Mouse (Mus musculus) stomach, embryonic 16.5 days (tissue): ENCODE results near the gene Ap2a2. TPM values are rescaled to one million over a fixed set of nuclear protein-coding genes. Genes with fewer than 3 reads are reported as not detected.

Experiments used
- ATAC-seq: fragments of 200-750 bp; cut with Nextera tagmentation; 2 replicates; pipeline ENCODE4 v1.8.0; 2017; ENCODE audit warnings: moderate number of reproducible peaks, moderate TSS enrichment; ENCODE audit not compliant: insufficient read depth, low FRiP score
- H3K27ac ChIP-seq: fragments of 300-500 bp; sonication (generic); 2 replicates; pipeline ENCODE4 v1.5.1; 2014; ENCODE audit warnings: low read length
- H3K27me3 ChIP-seq: fragments of 300-500 bp; sonication (generic); 2 replicates; pipeline ENCODE4 v1.6.1; 2014; ENCODE audit warnings: low read length, control low read depth, mixed read lengths; ENCODE audit not compliant: control insufficient read depth, insufficient read depth
- H3K36me3 ChIP-seq: fragments of 300-500 bp; sonication (generic); 2 replicates; pipeline ENCODE4 v1.6.1; 2014; ENCODE audit warnings: low read length; ENCODE audit not compliant: control insufficient read depth, insufficient read depth
- H3K4me1 ChIP-seq: fragments of 300-500 bp; sonication (generic); 2 replicates; pipeline ENCODE4 v1.6.1; 2014; ENCODE audit warnings: low read length, control low read depth, mixed read lengths; ENCODE audit not compliant: control insufficient read depth, insufficient read depth
- H3K4me2 ChIP-seq: fragments of 300-500 bp; sonication (generic); 2 replicates; pipeline ENCODE4 v1.6.1; 2014; ENCODE audit warnings: low read depth, low read length, mixed read lengths
- H3K4me3 ChIP-seq: fragments of 300-500 bp; sonication (generic); replicated peaks from 2 replicates; pipeline ENCODE4 v1.5.1; 2014; ENCODE audit warnings: mild to moderate bottlenecking, low read length
- H3K9ac ChIP-seq: fragments of 300-500 bp; sonication (generic); 2 replicates; pipeline ENCODE4 v1.6.1; 2014; ENCODE audit warnings: low read length
- H3K9me3 ChIP-seq: fragments of 300-500 bp; sonication (generic); replicated peaks from 2 replicates; pipeline ENCODE4 v1.6.1; 2016; ENCODE audit warnings: low read length, control low read depth; ENCODE audit not compliant: control insufficient read depth
- WGBS: fragments of 180-500 bp; shearing (Covaris S2); extraction: QIAGEN DNeasy Blood & Tissue Kit; methylation state at CpG from one replicate; pipeline ENCODE4 v1.1.7; 2014; 5-methylcytosine and 5-hydroxymethylcytosine counted together
- microRNA-seq: library from miRNA; unstranded; fragments of <30 nt; microRNA quantifications from one replicate; pipeline ENCODE4, GENCODE M21; 2016
- polyA plus RNA-seq: library from polyadenylated mRNA; unstranded; fragments of >200 nt; fragmentation: Nextera tagmentation; extraction: Ambion mirVana; gene quantifications from 2 replicates; pipeline ENCODE4 v1.2.1, GENCODE M21; 2015

Gene Ap2a2
- polyA plus RNA-seq, 1 experiment from 2014 or later = 86.0 TPM

DNA sequence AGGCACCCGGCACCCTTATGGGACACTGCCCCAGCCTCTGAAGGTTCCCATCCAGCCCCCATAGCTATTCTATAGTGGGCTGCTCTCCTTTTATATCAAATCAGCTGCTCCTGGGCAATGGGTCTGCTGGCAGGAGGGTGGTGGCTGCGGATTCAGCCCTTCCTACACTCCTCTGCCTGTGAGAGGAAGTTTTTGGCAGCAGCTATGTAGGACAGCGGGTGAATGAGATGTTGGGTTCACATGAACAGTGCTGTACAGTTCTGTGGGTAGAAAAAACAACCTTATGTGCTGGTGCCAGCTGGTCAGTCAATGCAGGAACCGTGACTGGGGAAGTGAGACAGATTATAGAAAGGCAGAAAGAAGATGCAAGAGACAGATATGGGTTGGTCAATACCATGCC lies 116.9 kb downstream of the Ap2a2 start:
- no peak overlapping the region for H3K27ac ChIP-seq
- no peak for ATAC-seq
- no peak overlapping the region for H3K4me2 ChIP-seq
- H3K9me3 ChIP-seq = no peaks in the 10 kb centered on the region
- no peaks in the 10 kb centered on the region for H3K36me3 ChIP-seq
- 81% methylated on average over 4 of the region's 4 CpGs for WGBS
- no peak overlapping the region for H3K9ac ChIP-seq
- H3K4me3 ChIP-seq = no peak overlapping the region
- H3K4me1 ChIP-seq = no peaks in the 10 kb centered on the region
- no peaks in the 10 kb centered on the region for H3K27me3 ChIP-seq

Small RNA genes lying within 50 kb of the gene (microRNA-seq; reads per million reads assigned to microRNA genes)
- 0.83 reads per million for gene Mir7063

Other genes with a start within 250 kb of the Ap2a2 start
- 61.3 and 64.3 TPM in 2 replicates for gene Deaf1, start 234.5 kb upstream of the Ap2a2 start, polyA plus RNA-seq
- gene Tmem80, start 234.4 kb upstream of the Ap2a2 start, polyA plus RNA-seq = 35.9 and 36.5 TPM in 2 replicates
- gene Eps8l2, start 223.3 kb upstream of the Ap2a2 start, polyA plus RNA-seq = 79.4 and 108 TPM in 2 replicates
- gene Taldo1, start 170.0 kb upstream of the Ap2a2 start, polyA plus RNA-seq = 399 and 400 TPM in 2 replicates
- 45.8 and 48.1 TPM in 2 replicates for gene Gatd1, start 148.0 kb upstream of the Ap2a2 start, polyA plus RNA-seq
- 2.6 and 3.8 TPM in 2 replicates for gene Cend1, start 132.7 kb upstream of the Ap2a2 start, polyA plus RNA-seq
- gene Slc25a22, start 124.3 kb upstream of the Ap2a2 start, polyA plus RNA-seq = 29.4 and 32.3 TPM in 2 replicates
- gene Pidd1, start 118.1 kb upstream of the Ap2a2 start, polyA plus RNA-seq = 7.6 and 8.2 TPM in 2 replicates
- gene Rplp2, start 114.8 kb upstream of the Ap2a2 start, polyA plus RNA-seq = 1,060 and 1,250 TPM in 2 replicates
- 34.0 and 38.5 TPM in 2 replicates for gene Pnpla2, start 107.0 kb upstream of the Ap2a2 start, polyA plus RNA-seq
- gene Cracr2b, start 101.1 kb upstream of the Ap2a2 start, polyA plus RNA-seq = 21.4 and 25.3 TPM in 2 replicates
- 39.1 and 40.3 TPM in 2 replicates for gene Cd151, start 94.8 kb upstream of the Ap2a2 start, polyA plus RNA-seq
- gene Polr2l, start 87.0 kb upstream of the Ap2a2 start, polyA plus RNA-seq = 62.4 and 63.1 TPM in 2 replicates
- gene Tspan4, start 86.9 kb upstream of the Ap2a2 start, polyA plus RNA-seq = 67.4 and 69.6 TPM in 2 replicates
- gene Chid1, start 22.3 kb upstream of the Ap2a2 start, polyA plus RNA-seq = 54.0 and 60.5 TPM in 2 replicates
- gene Muc6, start 93.1 kb downstream of the Ap2a2 start, polyA plus RNA-seq = 3.8 and 6.3 TPM in 2 replicates
- gene Muc2, start 128.2 kb downstream of the Ap2a2 start, polyA plus RNA-seq = 2.5 and 3.2 TPM in 2 replicates
- 2.4 and 3.1 TPM in 2 replicates for gene Muc5ac, start 226.8 kb downstream of the Ap2a2 start, polyA plus RNA-seq